Mouse (Mus musculus) cortical plate, adult 2 months (tissue): ENCODE results near the gene Slc44a4. TPM values are rescaled to one million over a fixed set of nuclear protein-coding genes. Genes with fewer than 3 reads are reported as not detected.
"Not testable (repeated sequence)": the region's sequence is repeated elsewhere in the genome, so short reads cannot be mapped to it uniquely, and the experiment has no call there.

Experiments
- H3K27ac ChIP-seq: fragments of 200-500 bp; 2 replicates; pipeline ENCODE4 v1.5.1; 2012; ENCODE audit warnings: low read length, control low read depth, inconsistent platforms; ENCODE audit not compliant: insufficient read depth
- H3K4me1 ChIP-seq: fragments of 200-500 bp; 2 replicates; pipeline ENCODE4 v1.6.1; 2011; ENCODE audit warnings: low read length; ENCODE audit not compliant: control insufficient read depth, insufficient read depth
- H3K4me3 ChIP-seq: fragments of 200-500 bp; 2 replicates; pipeline ENCODE4 v1.5.1; 2011; ENCODE audit warnings: mild to moderate bottlenecking, low read length, control low read depth; ENCODE audit not compliant: insufficient read depth
- CTCF ChIP-seq: fragments of 200-500 bp; IDR thresholded peaks from 2 replicates; pipeline ENCODE4 v1.5.1; 2011; ENCODE audit warnings: mild to moderate bottlenecking, control low read depth, low read length; ENCODE audit not compliant: insufficient read depth; ENCODE audit errors: extremely low read depth
- POLR2A ChIP-seq: fragments of 200-500 bp; IDR thresholded peaks from 2 replicates; pipeline ENCODE4 v1.6.1; 2011; ENCODE audit warnings: mild to moderate bottlenecking, low read length, control low read depth; ENCODE audit not compliant: insufficient read depth; ENCODE audit errors: extremely low read depth
- polyA plus RNA-seq: library from polyadenylated mRNA; depleted of rRNA; stranded (reverse); fragments of >200 nt; gene quantifications from 2 replicates; pipeline ENCODE4 v1.2.3, GENCODE M21; 2012

Slc44a4 gene
- polyA plus RNA-seq, 1 experiment = 0.46 TPM

DNA sequence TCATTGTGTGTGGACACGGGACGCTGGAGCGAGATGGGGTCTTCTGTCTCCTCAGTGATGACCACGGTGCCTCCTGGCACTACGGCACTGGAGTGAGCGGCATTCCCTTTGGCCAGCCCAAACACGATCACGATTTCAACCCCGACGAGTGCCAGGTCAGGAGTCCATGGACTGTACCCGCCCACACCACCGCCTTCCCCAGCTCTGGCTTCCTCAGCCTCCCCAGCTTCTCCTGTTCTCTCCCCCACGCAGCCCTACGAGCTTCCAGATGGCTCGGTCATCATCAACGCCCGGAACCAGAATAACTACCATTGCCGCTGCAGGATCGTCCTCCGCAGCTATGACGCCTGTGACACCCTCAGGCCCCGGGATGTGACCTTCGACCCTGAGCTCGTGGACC is 19.8 kb downstream of the Slc44a4 start:
- TF ChIP-seq CTCF (no peak), POLR2A (no peak)
- Histone ChIP-seq H3K27ac (no peak overlapping the region), H3K4me3 (no peak overlapping the region), H3K4me1 (no peaks in the 10 kb centered on the region)

DNA sequence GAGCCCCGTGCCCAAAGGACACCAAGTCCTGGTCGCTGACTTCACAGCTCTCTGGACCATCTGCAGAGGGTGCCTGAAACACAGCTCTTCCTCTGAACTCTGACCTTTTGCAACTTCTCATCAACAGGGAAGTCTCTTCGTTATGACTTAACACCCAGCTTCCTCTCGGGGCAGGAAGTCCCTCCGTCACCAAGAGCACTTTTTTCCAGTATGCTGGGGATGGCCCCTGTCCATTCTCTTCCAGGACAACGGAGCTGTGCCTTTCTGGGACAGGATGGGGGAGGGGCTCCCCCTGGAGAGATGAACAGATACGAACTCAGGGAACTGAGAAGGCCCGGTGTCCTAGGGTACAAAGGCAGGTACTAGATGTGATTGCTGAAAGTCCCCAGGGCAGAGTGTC is 20.6 kb downstream of the Slc44a4 start:
- H3K27ac ChIP-seq = no peak overlapping the region
- no peaks in the 10 kb centered on the region for H3K4me1 ChIP-seq
- TF ChIP-seq POLR2A (no peak), CTCF (no peak)
- H3K4me3 ChIP-seq = no peak overlapping the region

DNA sequence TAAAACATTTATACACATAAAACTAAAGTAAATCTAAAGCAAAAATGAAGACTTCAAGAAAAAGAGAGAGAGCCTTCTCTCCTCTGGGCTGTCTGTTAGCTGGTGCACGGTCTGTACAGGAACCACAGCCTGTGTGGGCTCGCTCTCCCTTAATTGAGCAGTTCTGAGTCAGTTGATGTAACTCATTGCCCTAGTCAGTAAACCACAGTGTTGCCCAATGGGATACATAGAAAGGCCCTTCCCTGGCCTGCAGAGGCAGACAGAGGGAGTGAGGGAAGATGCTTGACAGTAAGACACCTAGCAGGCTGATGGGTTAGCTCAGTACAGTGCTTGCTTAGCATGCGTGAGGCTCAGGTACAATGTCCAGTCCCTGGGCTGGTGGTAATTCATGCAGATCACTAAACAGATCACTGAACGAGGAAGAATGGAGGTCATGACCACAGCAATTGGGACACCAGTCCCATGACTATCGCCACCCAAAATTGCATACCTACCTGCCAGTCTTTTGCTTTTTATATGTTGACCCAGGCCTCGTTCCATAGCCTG is 23.8 kb downstream of the Slc44a4 start:
- Histone ChIP-seq H3K4me3 (no peak overlapping the region), H3K27ac (no peak overlapping the region), H3K4me1 (no peaks in the 10 kb centered on the region)
- no peak for TF ChIP-seq POLR2A

DNA sequence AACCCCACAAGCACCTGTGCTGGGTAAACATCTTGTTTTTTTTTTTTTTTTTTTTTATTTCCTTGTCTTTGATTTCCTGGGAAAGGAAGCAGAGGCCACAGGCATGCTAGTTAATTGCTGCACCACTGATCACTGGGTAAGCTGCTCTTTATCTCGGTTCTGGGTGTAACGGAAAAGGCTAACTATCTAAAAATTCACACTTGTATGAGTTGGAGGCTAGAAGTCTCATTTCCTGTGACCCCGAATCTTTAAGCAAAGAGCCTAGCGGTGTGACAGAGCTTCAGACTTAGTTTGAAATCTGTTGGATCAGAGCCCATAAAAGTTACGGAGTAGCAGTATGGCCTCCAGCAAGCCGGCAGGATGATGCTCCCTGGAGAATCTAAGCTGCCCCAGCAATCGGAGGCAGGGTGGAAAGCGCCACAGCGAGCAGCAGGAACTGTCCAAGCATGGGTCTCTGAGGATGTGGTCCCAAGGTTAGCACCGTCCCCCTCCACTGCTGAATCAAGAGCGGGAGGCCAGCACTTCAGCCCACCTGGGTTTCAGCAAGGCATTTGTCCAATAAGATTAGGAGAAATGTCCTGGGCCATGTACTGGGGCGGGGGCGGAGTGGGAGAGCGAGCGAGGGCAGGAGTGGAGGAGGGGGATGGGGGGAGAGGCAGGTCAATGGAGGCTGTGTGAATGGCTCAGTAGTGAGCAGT is 27.2 kb downstream of the Slc44a4 start:
- TF ChIP-seq POLR2A (no peak), CTCF (no peak)
- Histone ChIP-seq H3K4me1 (no peaks in the 10 kb centered on the region), H3K27ac (no peak overlapping the region), H3K4me3 (peak overlapping the region; percentile 31)

DNA sequence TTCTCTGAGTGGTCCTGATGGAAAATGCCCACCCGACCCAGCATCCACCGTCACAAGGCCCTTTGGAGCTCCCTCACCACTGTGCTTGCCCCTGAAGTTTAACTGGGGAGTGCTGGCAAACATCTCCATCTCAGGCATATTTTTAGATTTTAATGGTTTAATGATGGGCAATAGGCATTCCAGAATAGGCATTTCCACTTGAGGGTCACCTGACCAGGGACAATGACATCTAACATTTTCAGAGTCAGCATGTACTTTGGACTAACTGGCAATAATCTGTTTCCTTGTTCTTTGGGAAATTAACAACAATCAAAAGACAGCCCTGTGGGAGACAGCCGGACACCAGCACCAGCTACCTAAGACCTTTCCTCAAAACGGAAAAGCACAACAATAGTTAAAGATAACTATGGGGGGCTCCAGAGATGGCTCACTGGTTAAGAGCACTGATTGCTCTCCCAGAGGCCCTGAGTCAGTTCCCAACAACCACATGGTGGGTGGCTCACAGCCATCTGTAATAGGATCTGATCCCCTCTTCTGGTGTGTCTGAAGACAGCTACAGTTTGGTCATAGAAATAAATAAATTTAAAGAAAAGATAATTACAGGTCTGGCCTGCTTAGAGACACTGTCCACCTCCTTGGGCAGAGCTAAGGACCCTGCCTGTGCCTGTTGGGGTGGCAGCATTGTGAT is 29.0 kb downstream of the Slc44a4 start:
- no peak overlapping the region for H3K4me3 ChIP-seq
- no peak for TF ChIP-seq POLR2A
- TF ChIP-seq CTCF = no peak
- H3K4me1 ChIP-seq = no peaks in the 10 kb centered on the region
- no peak overlapping the region for H3K27ac ChIP-seq

DNA sequence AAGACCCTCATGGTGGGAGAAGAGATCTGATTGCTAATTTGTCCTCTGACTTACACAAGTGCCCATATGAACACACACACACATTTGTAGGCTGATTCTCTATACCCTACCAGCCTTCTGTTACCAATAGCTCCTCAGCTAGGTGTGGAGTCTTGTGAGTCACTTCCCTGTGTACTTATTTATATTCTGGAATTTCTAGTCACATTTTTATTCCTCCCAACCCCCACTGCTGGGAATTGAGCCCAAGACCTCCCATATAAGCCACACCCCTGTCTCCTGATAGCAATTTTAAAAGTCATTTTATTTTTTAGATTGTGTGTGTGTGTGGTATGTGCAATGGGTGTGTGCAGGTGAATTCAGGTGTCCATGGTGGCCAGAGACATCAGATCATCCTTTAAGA is 30.1 kb downstream of the Slc44a4 start:
- no peaks in the 10 kb centered on the region for H3K4me1 ChIP-seq
- TF ChIP-seq POLR2A (no peak), CTCF (no peak)
- no peak overlapping the region for H3K4me3 ChIP-seq
- H3K27ac ChIP-seq = no peak overlapping the region

DNA sequence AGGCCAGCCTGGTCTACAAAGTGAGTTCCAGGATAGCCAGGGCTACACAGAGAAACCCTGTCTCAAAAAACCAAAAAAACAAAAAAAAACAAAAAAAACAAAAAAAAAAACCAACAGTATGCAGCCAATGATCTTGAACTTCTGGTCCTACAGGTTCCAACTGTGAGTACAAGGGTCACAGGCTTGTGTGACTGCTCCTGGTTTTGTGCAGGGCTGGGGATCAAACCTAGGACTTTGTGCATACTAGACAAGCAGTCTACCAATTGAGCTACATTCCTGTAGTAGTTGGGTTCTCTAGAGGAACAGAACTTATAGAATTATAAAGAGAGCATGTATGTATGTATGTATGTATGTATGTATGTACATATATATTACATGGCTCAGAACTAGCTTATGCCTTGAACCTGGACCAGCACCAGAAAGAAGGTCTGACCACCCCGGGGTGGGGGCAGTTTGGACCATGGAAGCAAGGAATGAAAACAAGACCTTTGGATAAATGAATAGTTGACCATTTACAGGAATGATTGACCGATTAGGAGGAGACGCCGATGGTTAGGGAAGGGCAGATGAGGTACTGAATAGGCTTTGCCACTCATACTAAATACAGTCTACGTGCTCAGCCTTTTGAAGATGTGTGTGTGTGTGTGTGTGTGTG is 32.3 kb downstream of the Slc44a4 start:
- no peak overlapping the region for H3K27ac ChIP-seq
- peaks cover 3% of the 10 kb centered on the region for H3K4me1 ChIP-seq
- H3K4me3 ChIP-seq = no peak overlapping the region
- TF ChIP-seq POLR2A (no peak), CTCF (no peak)

DNA sequence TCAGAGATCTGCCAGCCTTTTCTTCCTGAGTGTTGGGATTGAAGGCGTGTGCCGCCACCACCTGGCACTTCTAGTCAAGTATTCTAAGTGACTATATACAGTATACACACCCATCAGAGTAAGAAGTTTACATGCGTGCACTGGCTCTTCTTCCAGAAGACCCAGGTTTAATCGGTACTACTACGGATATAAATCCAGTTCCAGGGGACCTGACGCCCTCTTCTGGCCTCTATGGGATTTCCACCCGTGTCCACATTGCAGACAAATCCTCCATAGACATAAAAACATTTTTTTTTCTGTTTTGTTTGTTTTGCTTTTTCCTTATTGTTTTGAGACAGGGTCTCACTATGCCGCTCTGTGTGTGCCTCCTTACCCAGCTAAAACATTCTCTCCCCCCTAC is 33.3 kb downstream of the Slc44a4 start:
- H3K4me3 ChIP-seq = no peak overlapping the region
- TF ChIP-seq POLR2A (no peak), CTCF (peak; percentile 30; the same call in 1 of the 2 replicates)
- H3K4me1 ChIP-seq = peaks cover 3% of the 10 kb centered on the region
- no peak overlapping the region for H3K27ac ChIP-seq

DNA sequence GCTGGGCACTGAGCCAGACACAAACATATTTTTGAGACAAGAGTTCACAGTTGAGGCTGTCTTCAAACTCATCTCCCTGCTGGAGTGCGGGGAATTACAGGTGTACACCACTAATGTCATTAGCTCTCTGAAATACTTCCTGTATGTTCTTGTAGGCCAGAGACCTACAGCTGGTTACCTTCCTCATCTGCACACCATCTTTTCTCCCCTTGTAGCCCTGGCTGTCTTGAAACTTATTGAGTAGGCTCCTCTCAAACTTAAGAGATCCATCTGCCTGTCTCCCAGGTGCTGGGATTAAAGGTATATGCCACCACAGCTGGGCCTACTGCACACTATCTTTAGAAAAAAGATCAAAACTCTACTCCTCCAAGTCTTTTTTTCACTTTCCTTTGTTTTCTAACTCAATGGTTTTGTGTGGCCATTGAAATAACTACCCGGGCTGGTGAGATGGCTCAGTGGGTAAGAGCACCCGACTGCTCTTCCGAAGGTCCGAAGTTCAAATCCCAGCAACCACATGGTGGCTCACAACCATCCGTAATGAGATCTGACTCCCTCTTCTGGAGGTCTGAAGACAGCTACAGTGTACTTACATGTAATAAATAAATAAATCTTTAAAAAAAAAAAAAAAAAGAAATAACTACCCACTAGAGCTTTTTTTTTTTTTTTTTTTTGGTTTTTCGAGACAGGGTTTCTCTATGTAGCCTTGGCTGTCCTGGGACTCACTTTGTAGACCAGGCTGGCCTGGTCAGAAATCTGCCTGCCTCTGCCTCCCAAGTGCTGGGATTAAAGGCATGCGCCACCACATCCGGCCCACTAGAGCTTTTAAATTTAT is 34.7 kb downstream of the Slc44a4 start:
- H3K4me1 ChIP-seq, H3K4me3 ChIP-seq, H3K27ac ChIP-seq: not testable (repeated sequence)
